Mouse (Mus musculus): ENCODE measurements at regions not wholly inside any gene's neighbourhood (a gene's known extent, or its start where the extent isn't known, plus 50 kb on each side); places are given as distances from the start of the nearest gene placed in this dataset.

- Histone ChIP-seq H3K36me3 (ENCODE audit: control insufficient read depth, insufficient read depth, low read length) (no peaks in the 10 kb centered on the region), H3K4me3 (ENCODE audit: low read length) (no peak overlapping the region), H3K4me1 (replicated peaks; ENCODE audit: control insufficient read depth, insufficient read depth, low read length) (no peaks in the 10 kb centered on the region), H3K27me3 (ENCODE audit: control insufficient read depth, insufficient read depth, low read depth, low read length) (no peaks in the 10 kb centered on the region), H3K9ac (ENCODE audit: low read length) (no peak overlapping the region), H3K9me3 (ENCODE audit: control insufficient read depth, low read length) (no peaks in the 10 kb centered on the region), H3K4me2 (ENCODE audit: low read depth, low read length) (no peak overlapping the region), H3K27ac (ENCODE audit: low read length) (no peak overlapping the region)
- 72% methylated on average over 1 of the region's 1 CpGs for WGBS
- no peak for ATAC-seq (ENCODE audit: low read depth)
Measured at GRCm38 (mm10) chr14:80789131-80789530, 805.2 kb downstream of the Olfm4 start.

GRCm38 (mm10) chr14:80799370-80799959, 815.6 kb downstream of the Olfm4 start:
- Histone ChIP-seq H3K4me1 (replicated peaks; ENCODE audit: control insufficient read depth, insufficient read depth, low read length) (no peaks in the 10 kb centered on the region), H3K27me3 (ENCODE audit: control insufficient read depth, insufficient read depth, low read depth, low read length) (no peaks in the 10 kb centered on the region), H3K27ac (ENCODE audit: low read length) (no peak overlapping the region), H3K36me3 (ENCODE audit: control insufficient read depth, insufficient read depth, low read length) (no peaks in the 10 kb centered on the region), H3K4me2 (ENCODE audit: low read depth, low read length) (no peak overlapping the region), H3K9ac (ENCODE audit: low read length) (no peak overlapping the region), H3K4me3 (ENCODE audit: low read length) (no peak overlapping the region), H3K9me3 (ENCODE audit: control insufficient read depth, low read length) (no peaks in the 10 kb centered on the region)
- no peak for ATAC-seq (ENCODE audit: low read depth)
- WGBS, result 78% methylated on average over 6 of the region's 6 CpGs

- Histone ChIP-seq H3K4me3 (ENCODE audit: low read length) (no peak overlapping the region), H3K4me2 (ENCODE audit: low read depth, low read length) (no peak overlapping the region), H3K27ac (ENCODE audit: low read length) (no peak overlapping the region), H3K4me1 (replicated peaks; ENCODE audit: control insufficient read depth, insufficient read depth, low read length) (no peaks in the 10 kb centered on the region), H3K9me3 (ENCODE audit: control insufficient read depth, low read length) (no peaks in the 10 kb centered on the region), H3K27me3 (ENCODE audit: control insufficient read depth, insufficient read depth, low read depth, low read length) (no peaks in the 10 kb centered on the region), H3K36me3 (ENCODE audit: control insufficient read depth, insufficient read depth, low read length) (no peaks in the 10 kb centered on the region), H3K9ac (ENCODE audit: low read length) (no peak overlapping the region)
- 71% methylated on average over 3 of the region's 3 CpGs for WGBS
- ATAC-seq (ENCODE audit: low read depth), result no peak
Measured at GRCm38 (mm10) chr14:80830476-80830875, 846.6 kb downstream of the Olfm4 start.

- no peak overlapping the region for H3K4me3 ChIP-seq (ENCODE audit: low read length)
- H3K4me1 ChIP-seq (replicated peaks; ENCODE audit: control insufficient read depth, insufficient read depth, low read length), result no peaks in the 10 kb centered on the region
- no peaks in the 10 kb centered on the region for H3K36me3 ChIP-seq (ENCODE audit: control insufficient read depth, insufficient read depth, low read length)
- no peak overlapping the region for H3K4me2 ChIP-seq (ENCODE audit: low read depth, low read length)
- H3K9ac ChIP-seq (ENCODE audit: low read length), result no peak overlapping the region
- no peak for ATAC-seq (ENCODE audit: low read depth)
- no peak overlapping the region for H3K27ac ChIP-seq (ENCODE audit: low read length)
- 80% methylated on average over 4 of the region's 4 CpGs for WGBS
- no peaks in the 10 kb centered on the region for H3K9me3 ChIP-seq (ENCODE audit: control insufficient read depth, low read length)
- no peaks in the 10 kb centered on the region for H3K27me3 ChIP-seq (ENCODE audit: control insufficient read depth, insufficient read depth, low read depth, low read length)
Measured at GRCm38 (mm10) chr14:80844550-80844949, 860.7 kb downstream of the Olfm4 start.

- H3K27me3 ChIP-seq (ENCODE audit: control insufficient read depth, insufficient read depth, low read depth, low read length), result no peaks in the 10 kb centered on the region
- peak overlapping the region; percentile 23 for H3K4me2 ChIP-seq (ENCODE audit: low read depth, low read length)
- peak; percentile 93 for ATAC-seq (ENCODE audit: low read depth)
- H3K36me3 ChIP-seq (ENCODE audit: control insufficient read depth, insufficient read depth, low read length), result no peaks in the 10 kb centered on the region
- H3K4me3 ChIP-seq (ENCODE audit: low read length), result no peak overlapping the region
- H3K4me1 ChIP-seq (replicated peaks; ENCODE audit: control insufficient read depth, insufficient read depth, low read length), result no peaks in the 10 kb centered on the region
- H3K27ac ChIP-seq (ENCODE audit: low read length), result no peak overlapping the region
- 21% methylated on average over 14 of the region's 14 CpGs for WGBS
- H3K9ac ChIP-seq (ENCODE audit: low read length), result no peak overlapping the region
- H3K9me3 ChIP-seq (ENCODE audit: control insufficient read depth, low read length), result no peaks in the 10 kb centered on the region
Measured at GRCm38 (mm10) chr14:80845576-80846269, 861.8 kb downstream of the Olfm4 start.

GRCm38 (mm10) chr14:80846420-80847083, 862.7 kb downstream of the Olfm4 start:
- ATAC-seq (ENCODE audit: low read depth), result 0 out of 2 replicates have a peak, but pooled peaks have one; percentile 15
- no peaks in the 10 kb centered on the region for H3K9me3 ChIP-seq (ENCODE audit: control insufficient read depth, low read length)
- 77% methylated on average over 9 of the region's 9 CpGs for WGBS

More at GRCm38 (mm10) chr14:80846420-80847083, 862.7 kb downstream of the Olfm4 start:
- no peak overlapping the region for H3K27ac ChIP-seq (ENCODE audit: low read length)
- no peaks in the 10 kb centered on the region for H3K4me1 ChIP-seq (replicated peaks; ENCODE audit: control insufficient read depth, insufficient read depth, low read length)
- no peak overlapping the region for H3K9ac ChIP-seq (ENCODE audit: low read length)
- H3K36me3 ChIP-seq (ENCODE audit: control insufficient read depth, insufficient read depth, low read length), result no peaks in the 10 kb centered on the region
- H3K4me3 ChIP-seq (ENCODE audit: low read length), result no peak overlapping the region
- H3K4me2 ChIP-seq (ENCODE audit: low read depth, low read length), result 0 out of 2 replicates have a peak overlapping the region, but pooled peaks have one; percentile 23
- H3K27me3 ChIP-seq (ENCODE audit: control insufficient read depth, insufficient read depth, low read depth, low read length), result no peaks in the 10 kb centered on the region

All from lung, embryonic 16.5 days (tissue).